Mouse (Mus musculus): ENCODE data around the gene Palm2. TPM values are rescaled to one million over a fixed set of nuclear protein-coding genes. Genes with fewer than 3 reads are reported as not detected.

Gene Palm2
- polyA plus RNA-seq, 1 experiment from 2014 or later, result 13.2 TPM

GRCm38 (mm10) chr4:57757997-57758396 is 323.9 kb downstream of the Palm2 start:
- Histone ChIP-seq H3K4me2 (no peak overlapping the region), H3K36me3 (no peaks in the 10 kb centered on the region), H3K4me3 (replicated peaks) (no peak overlapping the region), H3K9me3 (no peaks in the 10 kb centered on the region), H3K27ac (no peak overlapping the region), H3K4me1 (replicated peaks) (no peaks in the 10 kb centered on the region), H3K9ac (replicated peaks) (no peak overlapping the region), H3K27me3 (no peaks in the 10 kb centered on the region)
- 58% methylated on average over 11 of the region's 11 CpGs for WGBS
- ATAC-seq (ENCODE audit: insufficient number of reproducible peaks, insufficient read depth, low FRiP score, low TSS enrichment, low read depth), result no peak

Other genes starting within 250 kb of the Palm2 start
- gene Ptpn3, start 132.4 kb upstream of the Palm2 start, polyA plus RNA-seq (2016; fragmentation: Nextera tagmentation; extraction: Ambion mirVana), result 1.8 and 2.9 TPM in 2 replicates
- 40.4 and 45.8 TPM in 2 replicates for gene Pakap, start 133.9 kb downstream of the Palm2 start, polyA plus RNA-seq (2016; fragmentation: Nextera tagmentation; extraction: Ambion mirVana)